Comparison of ENCODE assay signal across 30 mouse cellular contexts in the genomic region with DNA sequence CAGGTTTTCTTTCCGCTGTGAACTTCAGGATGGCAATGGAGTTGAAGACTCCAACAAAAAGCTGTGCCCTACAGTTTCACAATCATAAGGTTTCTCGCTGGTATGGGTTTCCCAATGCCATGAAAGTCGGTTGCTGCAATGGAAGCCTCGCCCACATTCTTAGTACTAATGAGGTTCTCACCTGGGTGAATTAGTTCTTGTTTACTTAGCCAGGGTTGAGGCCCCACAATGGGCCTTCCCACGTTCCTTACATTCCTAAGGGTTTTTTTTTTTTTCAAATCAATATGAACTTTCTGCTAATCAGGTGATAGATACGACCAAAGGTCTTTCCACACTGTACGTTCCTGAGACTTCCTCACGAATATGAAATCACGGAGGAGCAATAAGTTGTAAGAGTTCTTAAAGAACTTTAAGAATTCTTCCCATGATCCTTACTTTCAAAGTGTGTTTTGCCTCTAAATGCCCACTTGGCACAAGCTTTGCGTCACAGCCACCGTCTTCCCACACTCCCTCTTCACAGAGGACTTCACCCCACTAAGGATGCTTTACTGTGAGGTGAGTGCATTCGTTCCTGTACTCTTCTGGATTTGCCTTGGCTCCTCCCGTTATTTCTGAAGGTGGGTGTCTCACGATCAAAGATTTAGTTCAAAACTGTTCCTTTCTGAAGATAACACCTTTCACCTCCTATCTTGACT. TPM values are rescaled to one million over a fixed set of nuclear protein-coding genes. Genes with fewer than 3 reads are reported as not detected.
DNase-seq lines count a peak whose midpoint lies in the region; ATAC-seq and TF ChIP-seq lines count a peak whose summit lies in the region.
"Had no signal": no experiment of that assay in that cellular context is flagged by ENCODE, and none has a peak within 500 bp of the region (broad histone marks: within the 10 kb centered on the region; RNA-seq: fewer than 3 reads in every experiment).

No protein-coding gene starts in this region.

- H3K4me3 ChIP-seq in intestine, embryonic 16.5 days (ENCODE audit: low read length): no peak overlapping the region
- no peak overlapping the region for H3K4me3 ChIP-seq in lung, postnatal 0 days (ENCODE audit: low read depth, low read length)
- H3K4me3 ChIP-seq in midbrain, embryonic 10.5 days: no peak overlapping the region
- no peak overlapping the region for H3K4me3 ChIP-seq in heart, embryonic 12.5 days
- H3K4me3 ChIP-seq: embryonic facial prominence, embryonic 15.5 days; heart, adult 2 months; hindbrain, embryonic 12.5 days; limb, embryonic 12.5 days; liver, embryonic 12.5 days; midbrain, embryonic 12.5 days had no signal

- peak; percentile 95 for TF ChIP-seq EP300 in lung, postnatal 0 days (IDR thresholded peaks at IDR 0.05)

- peaks cover 3% of the 10 kb centered on the region; the same call in 1 of the 2 replicates for H3K27me3 ChIP-seq in intestine, embryonic 16.5 days (replicated peaks; ENCODE audit: control insufficient read depth, insufficient read depth, low read length)
- H3K27me3 ChIP-seq in lung, postnatal 0 days (replicated peaks; ENCODE audit: insufficient read depth, low read length): no peaks in the 10 kb centered on the region
- no peaks in the 10 kb centered on the region for H3K27me3 ChIP-seq in midbrain, embryonic 10.5 days (ENCODE audit: low read depth, poor library complexity, severe bottlenecking)
- H3K27me3 ChIP-seq in heart, embryonic 12.5 days (replicated peaks): peaks cover 6% of the 10 kb centered on the region
- H3K27me3 ChIP-seq: embryonic facial prominence, embryonic 15.5 days; limb, embryonic 12.5 days had no signal

- H3K4me2 ChIP-seq in intestine, embryonic 16.5 days (ENCODE audit: low read depth, low read length): no peak overlapping the region
- peak overlapping the region; percentile 28; the same call in 1 of the 2 replicates for H3K4me2 ChIP-seq in lung, postnatal 0 days (replicated peaks; ENCODE audit: low read depth, low read length)
- no peak overlapping the region for H3K4me2 ChIP-seq in heart, embryonic 12.5 days
- H3K4me2 ChIP-seq: embryonic facial prominence, embryonic 15.5 days; limb, embryonic 12.5 days; liver, embryonic 12.5 days had no signal

- TF ChIP-seq CTCF in lung, postnatal 0 days (IDR thresholded peaks at IDR 0.05): no peak

- 70% methylated on average over 14 of the region's 14 CpGs for whole genome bisulfite sequencing in intestine, embryonic 16.5 days
- 54% methylated on average over 14 of the region's 14 CpGs for WGBS in lung, postnatal 0 days
- 89% methylated on average over 14 of the region's 14 CpGs for WGBS in midbrain, embryonic 10.5 days
- 73% methylated on average over 14 of the region's 14 CpGs for WGBS in heart, embryonic 12.5 days

- H3K27ac ChIP-seq in intestine, embryonic 16.5 days (ENCODE audit: low read length): no peak overlapping the region
- peak overlapping the region; percentile 88 for H3K27ac ChIP-seq in lung, postnatal 0 days (ENCODE audit: low read length)
- no peak overlapping the region for H3K27ac ChIP-seq in midbrain, embryonic 10.5 days (replicated peaks)
- no peak overlapping the region for H3K27ac ChIP-seq in heart, embryonic 12.5 days (ENCODE audit: poor library complexity, severe bottlenecking)
- H3K27ac ChIP-seq: embryonic facial prominence, embryonic 15.5 days; heart, adult 2 months; hindbrain, embryonic 12.5 days; limb, embryonic 12.5 days; liver, embryonic 12.5 days; macrophage; midbrain, embryonic 12.5 days had no signal

- peaks cover 14% of the 10 kb centered on the region for H3K9me3 ChIP-seq in intestine, embryonic 16.5 days (ENCODE audit: control insufficient read depth, low read length)
- H3K9me3 ChIP-seq in lung, postnatal 0 days (ENCODE audit: low read length): no peaks in the 10 kb centered on the region
- peaks cover 13% of the 10 kb centered on the region; the same call in 1 of the 2 replicates for H3K9me3 ChIP-seq in midbrain, embryonic 10.5 days (replicated peaks)
- peaks cover 15% of the 10 kb centered on the region for H3K9me3 ChIP-seq in heart, embryonic 12.5 days (replicated peaks)

- no peaks in the 10 kb centered on the region for H3K36me3 ChIP-seq in intestine, embryonic 16.5 days (ENCODE audit: control insufficient read depth, insufficient read depth, low read length)
- no peaks in the 10 kb centered on the region for H3K36me3 ChIP-seq in lung, postnatal 0 days (ENCODE audit: insufficient read depth, low read length)
- no peaks in the 10 kb centered on the region for H3K36me3 ChIP-seq in midbrain, embryonic 10.5 days
- no peaks in the 10 kb centered on the region for H3K36me3 ChIP-seq in heart, embryonic 12.5 days
- H3K36me3 ChIP-seq: embryonic facial prominence, embryonic 15.5 days; hindbrain, embryonic 12.5 days; limb, embryonic 12.5 days; liver, embryonic 12.5 days; midbrain, embryonic 12.5 days had no signal

- DNase-seq in lung, postnatal 0 days (ENCODE audit: low spot score): peak; percentile 89
- no peak for DNase-seq in ovary, postnatal 10 days (ENCODE audit: low spot score)
- DNase-seq in midbrain, embryonic 10.5 days (ENCODE audit: low spot score): no peak
- no peak for DNase-seq in ovary, postnatal 14 days (ENCODE audit: low spot score)
- DNase-seq: adrenal gland, postnatal 10 days; cerebellum, adult 9-10 months; gastrocnemius, postnatal 25 days; heart, adult 2 months; kidney, adult 2 months; kidney, postnatal 10 days had no signal

- ATAC-seq in intestine, embryonic 16.5 days: peak; percentile 87
- ATAC-seq in lung, postnatal 0 days: peak; percentile 89
- 0 out of 2 replicates have a peak, but pooled peaks have one; percentile 30 for ATAC-seq in megakaryocyte, adult 5-6 weeks (ENCODE audit: poor library complexity, severe bottlenecking)
- no peak for ATAC-seq in heart, embryonic 12.5 days (ENCODE audit: insufficient number of reproducible peaks, low FRiP score)
- ATAC-seq: activated CD4-positive, CD25-positive, alpha-beta regulatory T cell, adult 4 months; forebrain, embryonic 16.5 days; liver, embryonic 12.5 days had no signal

- H3K9ac ChIP-seq in intestine, embryonic 16.5 days (ENCODE audit: low read depth, low read length): no peak overlapping the region
- H3K9ac ChIP-seq in lung, postnatal 0 days (replicated peaks; ENCODE audit: low read depth): no peak overlapping the region
- no peak overlapping the region for H3K9ac ChIP-seq in heart, embryonic 12.5 days
- H3K9ac ChIP-seq: embryonic facial prominence, embryonic 15.5 days; hindbrain, embryonic 12.5 days; limb, embryonic 12.5 days; liver, embryonic 12.5 days; midbrain, embryonic 12.5 days had no signal

- no peaks in the 10 kb centered on the region for H3K4me1 ChIP-seq in intestine, embryonic 16.5 days (ENCODE audit: control insufficient read depth, insufficient read depth, low read length)
- no peaks in the 10 kb centered on the region for H3K4me1 ChIP-seq in lung, postnatal 0 days (ENCODE audit: insufficient read depth, low read depth, low read length)
- H3K4me1 ChIP-seq in midbrain, embryonic 10.5 days: peaks cover 13% of the 10 kb centered on the region
- no peaks in the 10 kb centered on the region for H3K4me1 ChIP-seq in heart, embryonic 12.5 days (replicated peaks)
- H3K4me1 ChIP-seq: liver, embryonic 12.5 days had no signal

RNA-seq across cellular contexts. Expression of gene Tescl, which starts 6.3 kb away (rescaled TPM):
- polyA plus RNA-seq in intestine, embryonic 16.5 days (2015; fragmentation: Nextera tagmentation; extraction: Ambion mirVana): not detected in 2 replicates
- polyA plus RNA-seq in lung, postnatal 0 days (2015; fragmentation: Nextera tagmentation; extraction: Ambion mirVana): 0.27 TPM in 2 replicates
- total RNA-seq in megakaryocyte, adult 5-6 weeks (2015): not detected in 2 replicates
- total RNA-seq in megakaryocyte, adult 5-6 weeks (2017): not detected in 2 replicates
- 0.14 and 0.26 TPM in 2 replicates for polyA plus RNA-seq in midbrain, embryonic 10.5 days (2016; fragmentation: Nextera tagmentation; extraction: Ambion mirVana)
- 0.31 TPM in 1 of 2 replicates, not detected in the other for polyA plus RNA-seq in heart, embryonic 12.5 days (2016; fragmentation: Nextera tagmentation; extraction: Ambion mirVana)
- total RNA-seq: common myeloid progenitor, adult 5-6 weeks; gastrocnemius, postnatal 25 days; heart, adult 2 months; heart, postnatal 25 days; layer of hippocampus, postnatal 14 days; left cerebral cortex, postnatal 10 days; MEL had no signal
- polyA plus RNA-seq: activated CD4-positive, CD25-positive, alpha-beta regulatory T cell, adult 4 months; embryonic facial prominence, embryonic 15.5 days; forebrain, embryonic 16.5 days; heart, embryonic 14.5 days; hindbrain, embryonic 12.5 days; liver, embryonic 12.5 days; macrophage; midbrain, embryonic 12.5 days; neural tube, embryonic 11.5 days had no signal

RNA-seq across cellular contexts. Expression of gene Zfp94, which starts 11.0 kb away (rescaled TPM):
- 6.0 and 7.3 TPM in 2 replicates for polyA plus RNA-seq in intestine, embryonic 16.5 days (2015; fragmentation: Nextera tagmentation; extraction: Ambion mirVana)
- polyA plus RNA-seq in lung, postnatal 0 days (2015; fragmentation: Nextera tagmentation; extraction: Ambion mirVana): 5.2 and 5.7 TPM in 2 replicates
- 0.49 and 1.6 TPM in 2 replicates for total RNA-seq in megakaryocyte, adult 5-6 weeks (2015)
- total RNA-seq in megakaryocyte, adult 5-6 weeks (2017): 0.94 and 0.95 TPM in 2 replicates
- 13.7 and 15.5 TPM in 2 replicates for polyA plus RNA-seq in midbrain, embryonic 10.5 days (2016; fragmentation: Nextera tagmentation; extraction: Ambion mirVana)
- polyA plus RNA-seq in heart, embryonic 12.5 days (2016; fragmentation: Nextera tagmentation; extraction: Ambion mirVana): 5.5 and 5.6 TPM in 2 replicates

RNA-seq across cellular contexts. Expression of gene Lypd5, which starts 21.6 kb away (rescaled TPM):
- 0.10 TPM in 1 of 2 replicates, not detected in the other for polyA plus RNA-seq in intestine, embryonic 16.5 days (2015; fragmentation: Nextera tagmentation; extraction: Ambion mirVana)
- polyA plus RNA-seq in lung, postnatal 0 days (2015; fragmentation: Nextera tagmentation; extraction: Ambion mirVana): not detected in 2 replicates
- not detected in 2 replicates for total RNA-seq in megakaryocyte, adult 5-6 weeks (2015)
- total RNA-seq in megakaryocyte, adult 5-6 weeks (2017): not detected in 2 replicates
- polyA plus RNA-seq in midbrain, embryonic 10.5 days (2016; fragmentation: Nextera tagmentation; extraction: Ambion mirVana): not detected in 2 replicates
- not detected in 2 replicates for polyA plus RNA-seq in heart, embryonic 12.5 days (2016; fragmentation: Nextera tagmentation; extraction: Ambion mirVana)
- total RNA-seq: adrenal gland, postnatal 10 days; common myeloid progenitor, adult 5-6 weeks; gastrocnemius, postnatal 25 days; heart, adult 2 months; heart, postnatal 25 days; layer of hippocampus, postnatal 14 days; MEL had no signal
- polyA plus RNA-seq: activated CD4-positive, CD25-positive, alpha-beta regulatory T cell, adult 4 months; C2C12; forebrain, embryonic 16.5 days; heart, adult 2 months; heart, embryonic 14.5 days; hindbrain, embryonic 12.5 days; kidney, adult 2 months; limb, embryonic 12.5 days; liver, embryonic 12.5 days; macrophage; midbrain, embryonic 12.5 days; neural tube, embryonic 11.5 days; urinary bladder, adult 2 months had no signal

RNA-seq across cellular contexts. Expression of gene Zfp61, which starts 26.4 kb away (rescaled TPM):
- 18.7 and 21.7 TPM in 2 replicates for polyA plus RNA-seq in intestine, embryonic 16.5 days (2015; fragmentation: Nextera tagmentation; extraction: Ambion mirVana)
- 15.7 and 16.7 TPM in 2 replicates for polyA plus RNA-seq in lung, postnatal 0 days (2015; fragmentation: Nextera tagmentation; extraction: Ambion mirVana)
- 4.2 and 4.9 TPM in 2 replicates for total RNA-seq in megakaryocyte, adult 5-6 weeks (2015)
- total RNA-seq in megakaryocyte, adult 5-6 weeks (2017): 10.6 and 12.7 TPM in 2 replicates
- polyA plus RNA-seq in midbrain, embryonic 10.5 days (2016; fragmentation: Nextera tagmentation; extraction: Ambion mirVana): 36.7 and 41.4 TPM in 2 replicates
- polyA plus RNA-seq in heart, embryonic 12.5 days (2016; fragmentation: Nextera tagmentation; extraction: Ambion mirVana): 17.0 and 17.7 TPM in 2 replicates

RNA-seq across cellular contexts. Expression of gene Kcnn4, which starts 42.6 kb away (rescaled TPM):
- polyA plus RNA-seq in intestine, embryonic 16.5 days (2015; fragmentation: Nextera tagmentation; extraction: Ambion mirVana): 2.5 and 4.3 TPM in 2 replicates
- polyA plus RNA-seq in lung, postnatal 0 days (2015; fragmentation: Nextera tagmentation; extraction: Ambion mirVana): 2.0 and 2.6 TPM in 2 replicates
- 5.9 and 7.6 TPM in 2 replicates for total RNA-seq in megakaryocyte, adult 5-6 weeks (2015)
- total RNA-seq in megakaryocyte, adult 5-6 weeks (2017): 14.2 and 17.0 TPM in 2 replicates
- 3.3 and 4.0 TPM in 2 replicates for polyA plus RNA-seq in midbrain, embryonic 10.5 days (2016; fragmentation: Nextera tagmentation; extraction: Ambion mirVana)
- polyA plus RNA-seq in heart, embryonic 12.5 days (2016; fragmentation: Nextera tagmentation; extraction: Ambion mirVana): 6.9 and 7.8 TPM in 2 replicates
